ENCODE assay signal across 8 mouse cellular contexts in the genomic region with DNA sequence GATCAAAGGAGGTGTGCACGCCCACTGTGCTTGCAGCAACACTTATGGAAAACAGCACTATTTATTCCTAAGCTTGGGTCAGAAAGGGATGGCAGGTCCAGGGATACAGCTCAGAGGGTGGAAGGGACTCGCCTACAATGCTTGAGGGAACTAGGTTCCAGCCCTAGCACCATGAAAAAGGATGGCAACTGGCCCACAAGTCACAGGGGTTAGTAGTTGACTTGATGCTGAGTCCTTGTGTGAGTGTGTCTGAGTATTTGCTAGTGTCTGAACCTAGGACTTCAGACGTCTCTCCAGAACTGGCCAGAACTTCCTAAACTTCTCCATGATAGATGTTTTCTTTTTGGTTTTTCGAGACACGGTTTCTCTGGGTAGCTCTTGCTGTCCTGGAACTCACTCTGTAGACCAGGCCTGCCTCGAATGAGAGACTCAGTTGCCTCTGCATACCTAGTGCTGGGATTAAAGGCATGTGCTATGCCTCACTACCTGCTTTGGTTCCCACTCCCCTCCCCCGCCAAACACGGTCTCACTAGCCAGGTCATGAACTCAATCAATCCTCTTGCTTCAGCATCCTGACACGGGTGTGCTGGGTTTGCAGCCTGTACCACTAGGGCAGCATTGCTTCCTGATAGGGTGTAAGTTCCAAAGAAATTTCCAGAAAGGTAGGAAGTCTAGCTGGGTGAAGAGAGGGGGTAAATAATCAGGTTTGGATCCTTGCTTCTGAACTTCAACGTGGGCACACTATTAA. TPM values are rescaled to one million over a fixed set of nuclear protein-coding genes. Genes with fewer than 3 reads are reported as not detected.
DNase-seq lines count a peak whose midpoint lies in the region; ATAC-seq and TF ChIP-seq lines count a peak whose summit lies in the region.

No protein-coding gene starts in this region.

- H3K4me3 ChIP-seq in E14TG2a.4 (replicated peaks; ENCODE audit: low read length): peak overlapping the region; percentile 41; the same call in 1 of the 2 replicates
- peak overlapping the region; percentile 83 for H3K4me3 ChIP-seq in embryonic facial prominence, embryonic 13.5 days
- peak overlapping the region; percentile 64 for H3K4me3 ChIP-seq in liver, postnatal 0 days (ENCODE audit: low read depth, low read length)

- peaks cover 41% of the 10 kb centered on the region for H3K4me1 ChIP-seq in E14TG2a.4 (replicated peaks; ENCODE audit: low read depth, low read length)
- H3K4me1 ChIP-seq in embryonic facial prominence, embryonic 13.5 days: peaks cover 37% of the 10 kb centered on the region
- peaks cover 30% of the 10 kb centered on the region for H3K4me1 ChIP-seq in liver, postnatal 0 days (ENCODE audit: insufficient read depth)

- no peak for TF ChIP-seq CTCF in E14TG2a.4 (conservative IDR thresholded peaks at IDR 0.05; ENCODE audit: low read length)
- no peak for TF ChIP-seq CTCF in liver, postnatal 0 days (IDR thresholded peaks at IDR 0.05; ENCODE audit: low read depth)

- ATAC-seq in embryonic facial prominence, embryonic 13.5 days (ENCODE audit: insufficient number of reproducible peaks, insufficient read depth, low FRiP score, low TSS enrichment, low read depth): peak; percentile 28; the same call in 1 of the 2 replicates
- ATAC-seq in inflammation-experienced regulatory T-cells, adult 6 months: peak; percentile 19
- peak; percentile 61 for ATAC-seq in liver, postnatal 0 days

- peak; percentile 55 for DNase-seq in embryo, embryonic 11 days
- DNase-seq in embryo, embryonic 9.5 days (ENCODE audit: extremely low spot score): no peak
- DNase-seq in liver, postnatal 0 days: peak; percentile 55
- DNase-seq in splenic B cell, adult 2 months (ENCODE audit: low read depth, low spot score): peak; percentile 29
- no peak for DNase-seq in right cerebral cortex, postnatal 36 days (ENCODE audit: low spot score in 2 of 2)

- H3K4me2 ChIP-seq in embryonic facial prominence, embryonic 13.5 days: peak overlapping the region; percentile 75
- peak overlapping the region; percentile 60 for H3K4me2 ChIP-seq in liver, postnatal 0 days (ENCODE audit: low read depth, low read length)

- H3K27me3 ChIP-seq in E14TG2a.4 (ENCODE audit: insufficient read depth, low read length): no peaks in the 10 kb centered on the region
- H3K27me3 ChIP-seq in embryonic facial prominence, embryonic 13.5 days: no peaks in the 10 kb centered on the region
- no peaks in the 10 kb centered on the region for H3K27me3 ChIP-seq in liver, postnatal 0 days (ENCODE audit: insufficient read depth, low read length)
- H3K27me3 ChIP-seq in splenic B cell, adult 2 months (ENCODE audit: control insufficient read depth, insufficient read depth, low read length, poor library complexity, severe bottlenecking): no peaks in the 10 kb centered on the region

- WGBS in embryonic facial prominence, embryonic 13.5 days: 61% methylated on average over 10 of the region's 10 CpGs
- 55% methylated on average over 10 of the region's 10 CpGs for WGBS in liver, postnatal 0 days (ENCODE audit: insufficient replicate concordance)

- H3K36me3 ChIP-seq in E14TG2a.4 (ENCODE audit: insufficient read depth, low read length): peaks cover 29% of the 10 kb centered on the region
- H3K36me3 ChIP-seq in embryonic facial prominence, embryonic 13.5 days: peaks cover 6% of the 10 kb centered on the region
- H3K36me3 ChIP-seq in liver, postnatal 0 days (replicated peaks; ENCODE audit: insufficient read depth, low read length): peaks cover 9% of the 10 kb centered on the region
- H3K36me3 ChIP-seq in splenic B cell, adult 2 months (ENCODE audit: control insufficient read depth, insufficient read depth, low read length, poor library complexity, severe bottlenecking): peaks cover 2% of the 10 kb centered on the region; the same call in 1 of the 2 replicates

- H3K27ac ChIP-seq in embryonic facial prominence, embryonic 13.5 days: peak overlapping the region; percentile 69
- H3K27ac ChIP-seq in liver, postnatal 0 days (ENCODE audit: low read depth): peak overlapping the region; percentile 72

- peak overlapping the region; percentile 17; the same call in 1 of the 2 replicates for H3K9ac ChIP-seq in embryonic facial prominence, embryonic 13.5 days
- peak overlapping the region; percentile 28; the same call in 1 of the 2 replicates for H3K9ac ChIP-seq in liver, postnatal 0 days (replicated peaks)

- H3K9me3 ChIP-seq in E14TG2a.4 (ENCODE audit: low read length): no peaks in the 10 kb centered on the region
- H3K9me3 ChIP-seq in embryonic facial prominence, embryonic 13.5 days: no peaks in the 10 kb centered on the region
- no peaks in the 10 kb centered on the region for H3K9me3 ChIP-seq in liver, postnatal 0 days (ENCODE audit: low read length)

- no peak for TF ChIP-seq EP300 in liver, postnatal 0 days (IDR thresholded peaks at IDR 0.05; ENCODE audit: low read depth)

RNA-seq across cellular contexts. Expression of a gene that starts 0.7 kb away (rescaled TPM):
- 315 and 316 TPM in 2 replicates for polyA plus RNA-seq in embryonic facial prominence, embryonic 13.5 days (2015; fragmentation: Nextera tagmentation; extraction: Ambion mirVana)
- polyA plus RNA-seq in inflammation-experienced regulatory T-cells, adult 6 months (2017; shearing (Covaris generic)): 100 to 1,000 TPM; 197 to 241 (median 218) TPM
- 148 and 152 TPM in 2 replicates for polyA plus RNA-seq in liver, postnatal 0 days (2015; fragmentation: Nextera tagmentation; extraction: Ambion mirVana)

RNA-seq across cellular contexts. Expression of a gene that starts 14.7 kb away (rescaled TPM):
- polyA plus RNA-seq in embryonic facial prominence, embryonic 13.5 days (2015; fragmentation: Nextera tagmentation; extraction: Ambion mirVana): 10.7 and 11.1 TPM in 2 replicates
- polyA plus RNA-seq in inflammation-experienced regulatory T-cells, adult 6 months (2017; shearing (Covaris generic)): 10 to 100 TPM; 17.1 to 23.9 (median 19.5) TPM
- 13.1 and 17.3 TPM in 2 replicates for polyA plus RNA-seq in liver, postnatal 0 days (2015; fragmentation: Nextera tagmentation; extraction: Ambion mirVana)

RNA-seq across cellular contexts. Expression of a gene that starts 48.1 kb away (rescaled TPM):
- polyA plus RNA-seq in embryonic facial prominence, embryonic 13.5 days (2015; fragmentation: Nextera tagmentation; extraction: Ambion mirVana): 4.2 and 5.9 TPM in 2 replicates
- polyA plus RNA-seq in inflammation-experienced regulatory T-cells, adult 6 months (2017; shearing (Covaris generic)): 1 to 10 TPM in 2 of 3 experiments, under 1 TPM in 1; 0.75 to 4.4 (median 3.9) TPM
- polyA plus RNA-seq in liver, postnatal 0 days (2015; fragmentation: Nextera tagmentation; extraction: Ambion mirVana): 0.61 and 0.64 TPM in 2 replicates

Comparison
In these comparisons a context has a peak if more than half of its experiments do, and no peak if none do; other contexts are left out.
1. DNase-seq: peak in embryo, embryonic 11 days (single experiment), liver, postnatal 0 days (single experiment) and splenic B cell, adult 2 months (single experiment); none in embryo, embryonic 9.5 days (single experiment) and right cerebral cortex, postnatal 36 days (0 of 2).
2. Peak in every context shown above with its lines, with median percentiles within 50 percentile points of each other: H3K4me3 ChIP-seq and ATAC-seq.